Mouse (Mus musculus) right cerebral cortex, postnatal 4 days (tissue): ENCODE results near the gene Mrpl20.

Source experiments
- DNase-seq: peaks from one replicate; pipeline ENCODE4 v3.0.0-alpha.2; 2022

Mrpl20 gene

DNA sequence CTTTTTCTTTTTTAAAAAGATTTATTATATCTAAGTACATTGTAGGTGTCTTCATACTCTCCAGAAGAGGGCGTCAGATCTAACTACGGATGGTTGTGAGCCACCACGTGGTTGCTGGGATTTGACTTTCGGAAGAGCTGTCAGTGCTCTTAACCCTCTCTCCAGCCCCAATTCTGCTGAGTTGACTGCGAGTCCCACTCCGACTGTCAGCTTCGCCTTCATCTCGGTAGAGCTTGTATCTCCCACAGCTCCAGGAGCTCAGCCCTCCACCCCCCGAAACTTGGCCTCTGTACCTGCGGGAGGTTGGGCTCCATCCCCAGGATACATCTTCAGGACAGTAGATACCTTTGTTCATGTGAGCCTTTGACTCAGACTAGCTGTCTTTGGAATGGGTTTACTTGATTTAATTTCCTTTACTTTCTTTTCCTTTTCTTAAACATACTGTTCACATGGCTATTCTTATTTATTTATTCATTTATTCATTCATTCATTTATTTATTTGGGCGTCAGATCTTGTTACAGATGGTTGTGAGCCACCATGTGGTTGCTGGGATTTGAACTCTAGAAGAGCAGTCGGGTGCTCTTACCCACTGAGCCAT is at the start of gene Mrpl20:
Gene Mrpl20, plus strand, starts transcription at position 138 of the 599 bp plus-strand sequence.
- DNase-seq, result no peak

GRCm38 (mm10) chr4:155757011-155757410 is 45.7 kb upstream of the Mrpl20 start:
- no peak for DNase-seq

- DNase-seq, result no peak
Measured at GRCm38 (mm10) chr4:155759862-155760612, 42.6 kb upstream of the Mrpl20 start.

- DNase-seq, result peak; percentile 98
Measured at GRCm38 (mm10) chr4:155760613-155761355, 41.9 kb upstream of the Mrpl20 start, which contains the start of gene Atad3a. Atad3a (minus strand) TSS chr4:155761093.

DNA sequence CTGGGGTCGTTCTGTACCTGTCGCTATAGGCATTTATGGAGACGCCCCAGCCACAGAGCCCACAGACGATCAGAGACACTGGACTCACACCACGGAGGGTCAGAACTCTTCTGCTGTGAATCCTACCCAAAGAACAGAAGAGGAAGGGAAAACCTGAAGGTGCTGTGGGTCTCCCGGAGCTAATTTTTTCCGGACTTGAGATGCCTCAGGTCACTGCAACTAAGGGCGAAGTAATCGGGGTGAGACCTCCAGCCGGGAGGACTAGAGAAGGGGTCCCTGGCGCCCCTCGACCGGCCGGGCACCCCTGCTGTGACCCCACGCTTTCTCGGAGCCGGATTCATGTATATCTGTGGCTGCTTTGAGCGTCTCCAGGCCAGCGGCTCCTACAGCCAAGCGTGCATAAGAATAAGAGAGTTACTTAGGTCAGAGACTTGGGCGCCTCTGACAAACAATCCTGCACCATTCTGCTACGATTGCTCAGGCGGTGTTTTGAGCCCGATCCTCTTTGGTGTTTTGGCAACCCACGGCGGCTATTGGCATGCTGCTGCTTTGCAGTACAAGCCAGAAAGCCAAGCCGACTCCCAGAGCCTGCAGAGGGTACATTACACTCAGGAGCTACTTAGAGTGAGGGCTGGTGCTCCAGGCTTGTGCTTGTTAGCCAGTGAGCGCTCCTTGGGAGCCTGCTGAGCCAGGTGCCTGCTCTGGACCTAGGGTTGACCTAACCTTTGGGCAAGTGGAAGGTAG is 41.1 kb upstream of the Mrpl20 start:
- no peak for DNase-seq

DNA sequence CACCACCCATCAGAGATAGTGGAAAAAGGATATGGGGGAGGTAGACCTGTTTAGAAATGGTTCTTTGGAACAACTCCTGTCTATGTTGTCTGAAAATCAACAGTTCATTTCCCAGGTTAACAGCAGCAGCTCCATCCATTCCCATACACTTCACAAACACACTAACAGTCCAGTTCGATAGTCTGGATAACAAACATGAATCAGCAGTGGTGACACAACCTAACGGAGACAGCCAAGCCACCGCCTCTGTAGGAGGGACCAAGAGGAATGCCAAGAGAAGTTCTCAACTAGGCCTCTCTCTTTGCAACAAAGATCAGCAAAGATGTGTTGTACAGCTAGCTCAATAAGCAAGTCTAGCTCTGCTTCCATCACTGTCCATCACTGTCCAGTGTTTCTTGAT is 40.3 kb upstream of the Mrpl20 start:
- no peak for DNase-seq

DNA sequence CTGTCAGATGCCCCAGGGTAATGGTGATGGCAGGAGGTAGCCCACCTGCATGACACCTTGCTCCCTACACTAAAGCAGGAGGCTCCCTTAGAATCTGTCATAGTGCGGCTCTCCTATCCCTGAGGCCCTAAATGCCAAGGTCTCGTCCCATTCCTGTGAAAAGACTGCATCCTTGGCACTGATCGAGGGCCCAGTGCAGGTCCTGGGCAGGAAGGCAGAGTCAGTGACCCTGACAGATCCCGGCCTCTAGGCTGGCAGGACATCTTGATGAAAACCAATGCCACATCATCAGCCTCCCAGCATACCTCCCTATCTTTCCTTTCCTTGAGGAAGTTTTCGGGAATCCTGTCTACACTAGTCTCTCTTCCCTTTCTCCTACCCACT is 33.2 kb upstream of the Mrpl20 start:
- DNase-seq, result no peak

GRCm38 (mm10) chr4:155769880-155770512 is 32.7 kb upstream of the Mrpl20 start:
- peak; percentile 90 for DNase-seq

GRCm38 (mm10) chr4:155770626-155771025 is 32.1 kb upstream of the Mrpl20 start:
- no peak for DNase-seq

GRCm38 (mm10) chr4:155771706-155772105 is 31.0 kb upstream of the Mrpl20 start:
- DNase-seq, result no peak

DNA sequence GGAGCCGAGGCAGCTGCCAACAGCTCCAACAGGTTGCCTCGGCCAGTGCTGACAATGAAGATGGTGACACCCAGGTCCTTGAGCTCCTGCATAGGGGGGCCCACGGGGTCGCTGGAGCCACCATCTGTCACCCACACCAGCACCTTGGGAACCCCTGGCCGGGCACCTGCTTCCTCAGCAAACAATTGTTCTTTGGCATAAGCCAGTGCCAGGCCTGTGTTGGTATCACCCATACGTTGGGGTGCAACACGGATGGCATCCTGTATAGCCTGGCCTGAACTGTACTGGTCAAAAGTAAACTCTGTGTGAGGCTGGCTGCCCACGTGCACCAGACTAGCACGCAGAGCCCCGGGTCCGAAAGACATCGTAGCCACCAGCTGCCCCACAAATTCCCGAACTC is 29.9 kb upstream of the Mrpl20 start:
- DNase-seq, result no peak

- DNase-seq, result no peak
Measured at GRCm38 (mm10) chr4:155773335-155774078, 29.2 kb upstream of the Mrpl20 start.

DNA sequence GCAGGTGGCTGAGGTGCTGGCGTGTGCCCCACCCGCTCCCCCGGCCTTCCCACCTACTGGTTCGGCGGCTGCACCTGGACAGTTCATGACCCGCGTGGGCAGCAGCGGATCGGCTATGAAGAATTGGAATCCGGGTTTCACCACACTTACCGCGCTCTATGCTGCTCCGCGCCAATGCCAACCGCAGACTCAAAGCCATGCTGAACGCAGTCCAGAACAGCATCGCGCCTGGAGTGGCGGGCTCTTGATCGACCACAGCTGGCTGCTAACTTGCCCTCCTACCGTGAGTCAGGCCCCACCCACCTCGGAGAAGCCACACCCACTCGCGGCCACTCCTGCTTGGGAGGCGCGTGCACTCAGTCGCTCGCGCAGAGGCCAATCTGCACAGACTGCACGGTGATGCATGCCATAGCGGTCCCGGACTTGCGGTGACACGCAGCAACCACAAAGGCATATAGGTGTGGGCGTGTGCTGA is 28.4 kb upstream of the Mrpl20 start, which contains the start of gene Vwa1:
Gene Vwa1, minus strand, starts transcription at position 419 of the 475 bp plus-strand sequence.
- DNase-seq, result peak; percentile 79

GRCm38 (mm10) chr4:155774971-155775740 is 27.5 kb upstream of the Mrpl20 start:
- peak; percentile 51 for DNase-seq

- DNase-seq, result peak; percentile 26
Measured at GRCm38 (mm10) chr4:155775855-155776254, 26.8 kb upstream of the Mrpl20 start.

DNA sequence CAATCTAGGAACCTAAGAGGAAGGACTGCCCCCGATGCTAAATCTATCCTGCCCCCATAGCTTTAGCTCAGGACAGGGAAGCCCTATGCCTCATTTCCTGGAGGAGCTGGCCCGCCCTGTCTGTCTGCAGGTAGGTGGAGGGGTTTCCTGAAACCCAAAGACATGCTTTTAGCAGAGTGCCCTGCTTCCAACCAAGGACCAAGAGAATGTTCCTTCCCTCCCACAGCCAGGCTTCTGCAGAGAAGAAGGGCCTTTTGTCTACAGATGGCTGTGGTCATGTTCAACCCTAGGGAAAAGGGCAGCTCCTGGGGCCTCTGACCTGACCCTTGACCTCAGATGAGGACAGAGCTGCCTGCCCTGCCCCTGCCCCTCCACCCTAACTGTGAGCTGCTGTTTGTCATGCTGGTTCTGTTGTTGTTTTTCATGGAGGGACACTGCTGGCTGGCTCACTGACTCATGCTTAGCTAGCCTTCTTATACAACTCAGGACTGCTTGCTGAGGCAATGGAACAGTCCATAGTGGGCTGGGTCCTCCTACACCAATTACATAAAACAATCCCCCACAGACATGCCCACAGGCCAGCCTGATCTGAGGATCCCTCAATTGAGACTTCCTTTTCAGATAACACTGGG is 25.9 kb upstream of the Mrpl20 start:
- DNase-seq, result no peak

DNA sequence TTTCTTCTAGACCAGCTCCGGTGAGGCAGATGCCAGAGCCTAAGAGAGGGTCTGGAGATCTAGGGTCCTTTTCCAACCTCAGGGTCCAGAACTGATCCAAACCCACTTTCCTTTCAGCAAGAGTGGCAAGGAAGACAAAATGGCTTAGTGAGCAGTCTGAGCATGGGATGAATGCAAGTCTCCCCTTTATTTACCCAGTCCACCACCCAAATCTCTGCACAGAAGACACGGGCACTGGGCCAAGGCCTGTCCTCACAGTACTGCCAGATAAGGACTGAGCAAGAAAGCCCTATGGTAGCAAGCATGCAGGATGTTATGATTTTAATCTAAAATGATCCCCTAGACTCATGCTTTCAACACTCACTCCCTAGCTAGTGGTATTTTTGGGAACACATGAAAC is 24.9 kb upstream of the Mrpl20 start:
- DNase-seq, result peak; percentile 27

DNA sequence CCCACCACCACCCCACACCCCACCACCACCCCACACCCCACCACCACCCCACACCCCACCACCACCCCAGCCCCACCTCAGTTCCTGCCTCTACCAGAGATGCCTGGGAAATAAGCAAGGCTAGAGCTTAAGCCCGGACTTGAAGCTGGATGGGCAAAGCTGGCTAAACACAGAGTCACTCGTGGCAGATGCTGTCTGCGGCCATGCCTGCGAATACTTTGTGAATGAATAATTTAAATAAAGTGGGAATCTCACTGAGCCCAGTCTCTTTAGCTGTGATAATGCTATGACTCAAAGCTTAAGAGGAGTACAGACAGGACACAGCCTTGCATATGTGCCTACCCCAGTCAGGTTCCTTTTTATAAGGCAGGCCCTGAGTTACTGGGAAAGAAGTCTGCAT is 23.2 kb upstream of the Mrpl20 start:
- no peak for DNase-seq

GRCm38 (mm10) chr4:155780895-155781294 is 21.8 kb upstream of the Mrpl20 start:
- DNase-seq, result no peak

DNA sequence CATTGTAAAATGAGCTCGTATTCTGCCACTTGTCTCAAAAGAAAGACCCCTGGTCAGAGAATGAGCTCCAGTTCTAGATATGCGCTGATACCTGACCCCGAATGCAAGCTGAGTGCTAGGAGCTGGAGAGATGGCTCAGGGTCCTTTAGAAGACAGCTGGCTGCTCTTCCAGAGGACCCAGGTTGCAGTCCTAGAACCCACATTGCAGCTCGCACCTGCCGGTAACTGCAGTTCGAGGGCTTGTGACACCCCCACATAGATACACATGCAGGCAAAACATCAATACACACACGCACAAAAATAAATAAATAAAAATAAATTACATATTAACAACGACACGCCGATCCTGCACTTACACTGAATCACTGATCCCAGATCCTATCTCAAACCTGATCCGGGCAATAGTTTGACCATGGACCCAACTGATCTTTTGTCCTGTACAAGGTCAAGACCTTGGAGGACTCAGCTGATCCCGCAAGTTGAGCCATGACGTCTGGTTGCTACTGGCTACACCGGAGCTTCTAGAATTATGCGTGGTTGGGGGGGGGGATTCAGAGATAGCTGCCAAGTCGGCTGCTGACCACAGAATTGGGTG is 19.1 kb upstream of the Mrpl20 start:
- DNase-seq, result no peak
